Mouse (Mus musculus) myocyte (in vitro differentiated cells): ENCODE data around the gene 4930556J24Rik. TPM values are rescaled to one million over a fixed set of nuclear protein-coding genes. Genes with fewer than 3 reads are reported as not detected.

ENCODE experiments used
- H3K27me3 ChIP-seq: one replicate; pipeline ENCODE4 v1.6.1; 2011; ENCODE audit not compliant: control insufficient read depth, insufficient read depth, insufficient read length
- H3K36me3 ChIP-seq: one replicate; pipeline ENCODE4 v1.6.1; 2011; ENCODE audit not compliant: control insufficient read depth, insufficient read depth
- H3K4me2 ChIP-seq: one replicate; pipeline ENCODE4 v1.6.1; 2011; ENCODE audit warnings: low read depth, control low read depth
- H3K4me3 ChIP-seq: one replicate; pipeline ENCODE4 v1.5.1; 2011; ENCODE audit warnings: mild to moderate bottlenecking, control low read depth, moderate library complexity
- H3K79me2 ChIP-seq: one replicate; pipeline ENCODE4 v1.6.1; 2011; ENCODE audit not compliant: control insufficient read depth, insufficient read depth
- H3ac ChIP-seq: one replicate; pipeline ENCODE4 v1.6.1; 2011; ENCODE audit not compliant: control insufficient read depth, insufficient read length
- CEBPB ChIP-seq: IDR thresholded peaks from 2 replicates; pipeline ENCODE4 v1.6.1; 2011; ENCODE audit warnings: mild to moderate bottlenecking, moderate library complexity; ENCODE audit not compliant: poor library complexity, insufficient read depth, severe bottlenecking
- E2F4 ChIP-seq: IDR thresholded peaks from one replicate; pipeline ENCODE4 v1.6.1; 2011; ENCODE audit warnings: mild to moderate bottlenecking, control low read depth, moderate library complexity; ENCODE audit not compliant: insufficient read depth
- MAX ChIP-seq: IDR thresholded peaks from one replicate; pipeline ENCODE4 v1.6.1; 2011; ENCODE audit warnings: low read depth, mild to moderate bottlenecking, control low read depth
- MYOD1 ChIP-seq, 3 experiments: IDR thresholded peaks; one replicate each; pipeline ENCODE4 v1.6.1; 2011; ENCODE audit warnings: control low read depth in 2 of 3, low read depth in 2 of 3, mild to moderate bottlenecking in 2 of 3, moderate library complexity in 1 of 3; ENCODE audit not compliant: insufficient read length in 2 of 3, control insufficient read depth in 1 of 3
- MYOG ChIP-seq, 3 experiments: IDR thresholded peaks; one replicate each; pipeline ENCODE4 v1.6.1; 2011; ENCODE audit warnings: control low read depth in 2 of 3, low read depth in 2 of 3, mild to moderate bottlenecking in 2 of 3; ENCODE audit not compliant: insufficient read length in 2 of 3, control insufficient read depth in 1 of 3, insufficient read depth in 1 of 3
- POLR2A ChIP-seq: IDR thresholded peaks from one replicate; pipeline ENCODE4 v1.6.1; 2011; ENCODE audit warnings: low read depth, mild to moderate bottlenecking, control low read depth, moderate library complexity; ENCODE audit not compliant: insufficient read length
- POLR2AphosphoS2 ChIP-seq: IDR thresholded peaks from one replicate; pipeline ENCODE4 v1.6.1; 2011; ENCODE audit warnings: low read depth, control low read depth; ENCODE audit not compliant: insufficient read length
- REST ChIP-seq: IDR thresholded peaks from one replicate; pipeline ENCODE4 v1.6.1; 2011; ENCODE audit warnings: mild to moderate bottlenecking, control low read depth, moderate library complexity; ENCODE audit not compliant: insufficient read depth, insufficient read length
- SRF ChIP-seq: IDR thresholded peaks from one replicate; pipeline ENCODE4 v1.6.1; 2011; ENCODE audit warnings: low read depth; ENCODE audit not compliant: control insufficient read depth, insufficient read length
- TCF12 ChIP-seq: IDR thresholded peaks from one replicate; pipeline ENCODE4 v1.6.1; 2011; ENCODE audit warnings: mild to moderate bottlenecking, control low read depth; ENCODE audit not compliant: poor library complexity, insufficient read depth, severe bottlenecking
- TCF3 ChIP-seq: IDR thresholded peaks from one replicate; pipeline ENCODE4 v1.6.1; 2011; ENCODE audit warnings: low read depth, control low read depth; ENCODE audit not compliant: insufficient read length
- USF1 ChIP-seq: IDR thresholded peaks from one replicate; pipeline ENCODE4 v1.6.1; 2011; ENCODE audit warnings: low read depth, mild to moderate bottlenecking, control low read depth, moderate library complexity
- polyA plus RNA-seq: library from polyadenylated mRNA; unstranded; fragments of >200 nt; fragmentation: generic; extraction: Trizol; gene quantifications from one replicate; pipeline ENCODE4 v1.2.1, GENCODE M21; 2012; ENCODE audit warnings: missing spikeins

The 4930556J24Rik gene
- polyA plus RNA-seq, 1 experiment, result 0.14 TPM

DNA sequence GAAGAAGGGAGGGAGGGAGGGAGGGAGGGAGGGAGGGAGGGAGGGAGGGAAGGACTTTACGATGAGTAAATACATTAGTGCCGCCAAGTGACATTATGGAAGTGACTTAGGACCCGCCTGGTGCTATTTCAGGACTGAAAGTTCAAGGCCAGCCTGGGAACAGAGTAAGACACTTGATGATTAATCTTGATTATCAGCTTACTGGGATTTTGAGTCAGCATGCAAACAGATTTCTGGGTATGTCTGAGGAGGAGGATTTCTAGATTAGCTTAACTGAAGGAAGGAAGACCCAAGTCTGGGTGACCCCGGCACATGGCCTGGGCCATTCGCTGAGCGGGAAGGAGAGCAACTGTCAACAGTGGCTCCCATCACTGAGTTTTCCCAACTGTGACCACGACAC lies 56.1 kb downstream of the 4930556J24Rik start:
- Histone ChIP-seq H3K4me3 (no peak overlapping the region), H3K36me3 (no peaks in the 10 kb centered on the region), H3ac (no peak overlapping the region), H3K27me3 (no peaks in the 10 kb centered on the region), H3K4me2 (no peak overlapping the region), H3K79me2 (no peaks in the 10 kb centered on the region)
- TF ChIP-seq TCF12, result no peak
- no peak for TF ChIP-seq USF1
- TF ChIP-seq MYOG (IDR thresholded peaks at IDR 0.05; ENCODE audit: control insufficient read depth in 1 of 3, insufficient read depth in 1 of 3, insufficient read length in 2 of 3, low read depth in 2 of 3), result no peak
- TF ChIP-seq SRF, result no peak
- TF ChIP-seq POLR2A, result no peak
- no peak for TF ChIP-seq E2F4
- TF ChIP-seq REST, result no peak
- TF ChIP-seq MYOD1 (IDR thresholded peaks at IDR 0.05; ENCODE audit: control insufficient read depth in 1 of 3, insufficient read length in 2 of 3, low read depth in 2 of 3), result no peak
- TF ChIP-seq CEBPB, result no peak
- no peak for TF ChIP-seq POLR2AphosphoS2
- no peak for TF ChIP-seq TCF3
- no peak for TF ChIP-seq MAX

DNA sequence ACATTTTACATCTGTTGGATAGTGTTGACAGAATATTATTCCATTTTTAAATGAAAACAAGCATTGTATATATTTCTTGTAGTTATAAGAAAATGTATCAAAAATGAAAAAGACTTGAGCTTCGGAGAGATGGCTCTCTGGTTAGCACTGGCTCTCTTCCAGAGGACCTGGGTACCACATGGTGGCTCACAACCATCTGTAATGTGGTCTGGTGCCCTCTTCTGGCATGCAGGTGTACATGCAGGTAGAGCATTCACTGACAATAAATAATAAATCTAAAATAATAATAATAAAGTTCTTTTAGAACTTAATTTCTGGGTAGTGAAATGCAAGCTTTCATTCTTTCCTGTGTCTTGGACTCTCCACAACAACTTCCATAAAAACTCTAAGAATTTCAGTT lies 57.8 kb downstream of the 4930556J24Rik start:
- Histone ChIP-seq H3K4me3 (no peak overlapping the region), H3K36me3 (no peaks in the 10 kb centered on the region), H3K79me2 (no peaks in the 10 kb centered on the region), H3K27me3 (no peaks in the 10 kb centered on the region), H3ac (no peak overlapping the region), H3K4me2 (no peak overlapping the region)
- TF ChIP-seq TCF12 (no peak), MYOD1 (IDR thresholded peaks at IDR 0.05; ENCODE audit: control insufficient read depth in 1 of 3, insufficient read length in 2 of 3, low read depth in 2 of 3) (no peak), TCF3 (no peak), SRF (no peak), MAX (no peak)

DNA sequence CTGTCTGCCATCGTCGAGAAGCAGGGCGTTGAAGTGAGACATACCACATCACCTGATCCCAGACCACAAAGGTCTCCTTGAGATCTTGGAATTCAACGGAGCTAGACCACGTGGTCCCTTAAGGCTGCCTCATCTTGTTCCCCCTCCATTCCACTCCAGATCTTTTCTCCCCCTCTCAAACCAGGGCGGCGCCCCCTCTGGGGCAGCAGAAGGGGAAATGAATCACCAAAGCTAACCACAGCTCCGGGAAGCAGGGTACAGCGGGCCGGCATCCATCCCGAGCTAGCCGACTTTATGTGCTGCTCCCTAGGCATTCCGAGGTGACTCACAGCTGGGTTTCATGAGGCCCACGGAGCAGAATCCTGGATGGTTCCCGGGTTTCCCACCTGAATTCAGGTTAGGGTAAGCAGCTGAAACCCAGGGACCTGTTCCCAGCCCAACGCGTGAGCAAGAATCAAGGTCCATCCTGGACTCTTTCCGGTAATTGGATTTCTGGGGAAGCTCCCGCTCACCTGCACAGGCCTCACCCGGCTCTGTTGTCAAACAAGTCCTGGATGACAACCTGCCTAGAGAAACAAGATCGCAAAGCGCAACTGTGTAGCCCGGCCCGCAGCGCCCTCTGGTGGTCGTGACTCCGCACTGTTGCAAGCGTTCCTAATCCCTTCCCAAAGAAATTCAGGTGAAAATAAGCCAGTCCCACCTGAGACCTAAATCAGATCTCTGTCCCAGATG lies 62.3 kb downstream of the 4930556J24Rik start, which contains the start of gene Slc35e4:
Slc35e4 (minus strand) TSS at position 556 of the 732 bp plus-strand sequence.
- Histone ChIP-seq H3K4me2 (peak within 1 kb of the TSS; percentile 93), H3K27me3 (no peaks in the 10 kb centered on the region), H3ac (peak within 1 kb of the TSS; percentile 31), H3K4me3 (peak within 1 kb of the TSS; percentile 99), H3K36me3 (peaks cover 5% of the 10 kb centered on the region), H3K79me2 (peaks cover 41% of the 10 kb centered on the region)
- peak in 1 of 3 experiments; percentile 15 for TF ChIP-seq MYOG (IDR thresholded peaks at IDR 0.05; ENCODE audit: control insufficient read depth in 1 of 3, insufficient read depth in 1 of 3, insufficient read length in 2 of 3, low read depth in 2 of 3)
- peak; percentile 12 for TF ChIP-seq SRF
- peak; percentile 95 for TF ChIP-seq USF1
- TF ChIP-seq CEBPB, result no peak

DNA sequence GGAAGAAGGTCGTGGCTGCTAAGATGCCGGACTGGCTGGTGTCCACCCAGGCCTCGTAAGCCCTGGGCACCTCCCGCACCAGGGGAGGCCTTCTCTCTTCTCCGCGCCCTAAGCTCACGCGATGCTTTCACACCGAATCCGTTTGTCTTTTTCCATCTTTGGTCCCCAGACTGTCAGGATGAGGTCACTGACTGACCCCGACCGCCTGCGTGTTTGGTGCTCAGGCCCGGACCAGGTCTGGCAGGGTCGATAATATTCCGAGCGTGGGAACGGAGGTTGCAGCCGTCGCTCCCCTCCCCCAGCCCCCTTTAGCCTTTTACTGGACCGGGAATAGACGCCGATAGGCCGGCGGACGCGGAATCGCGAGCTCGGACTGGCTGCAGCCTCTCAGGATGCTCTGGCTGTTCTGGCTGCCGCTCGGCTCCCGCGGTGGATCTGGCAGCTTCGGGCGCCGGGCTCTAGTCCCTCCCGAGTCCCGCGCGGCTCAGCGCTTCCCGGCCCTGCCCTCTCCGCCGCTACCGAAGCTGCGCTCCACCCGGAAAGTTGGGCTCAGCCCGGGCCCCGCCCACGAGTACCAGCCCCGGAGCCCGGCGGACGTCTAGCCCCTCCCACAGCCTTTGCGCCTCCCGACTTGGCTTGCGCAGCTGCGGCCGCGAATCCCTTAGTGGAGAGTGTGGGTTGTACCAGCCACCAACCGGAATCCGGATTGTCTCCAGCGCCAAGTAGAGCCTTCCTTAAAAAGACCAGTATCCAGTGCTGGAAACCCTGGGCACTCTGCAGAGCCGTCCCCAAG lies 63.1 kb downstream of the 4930556J24Rik start:
- H3K36me3 ChIP-seq, result peaks cover 5% of the 10 kb centered on the region
- H3K4me3 ChIP-seq, result peak overlapping the region; percentile 99
- H3K4me2 ChIP-seq, result peak overlapping the region; percentile 93
- no peaks in the 10 kb centered on the region for H3K27me3 ChIP-seq
- H3K79me2 ChIP-seq, result peaks cover 49% of the 10 kb centered on the region
- TF ChIP-seq TCF3 (no peak), USF1 (no peak), POLR2A (peak; percentile 88), TCF12 (no peak), SRF (no peak), CEBPB (no peak), E2F4 (peak; percentile 51), POLR2AphosphoS2 (peak; percentile 74), MYOG (IDR thresholded peaks at IDR 0.05; ENCODE audit: control insufficient read depth in 1 of 3, insufficient read depth in 1 of 3, insufficient read length in 2 of 3, low read depth in 2 of 3) (peak in 2 of 3 experiments; percentile 25 to 69), MAX (no peak), REST (no peak), MYOD1 (IDR thresholded peaks at IDR 0.05; ENCODE audit: control insufficient read depth in 1 of 3, insufficient read length in 2 of 3, low read depth in 2 of 3) (peak in 1 of 3 experiments; percentile 62)
- H3ac ChIP-seq, result peak overlapping the region; percentile 31
